Mouse (Mus musculus) G1E (cell line): Measurements from ENCODE around the gene Pik3cg. TPM values are rescaled to one million over a fixed set of nuclear protein-coding genes. Genes with fewer than 3 reads are reported as not detected.

Source experiments
- ATAC-seq: 2 replicates; pipeline ENCODE4 v1.8.0; 2016; ENCODE audit warnings: mild to moderate bottlenecking; ENCODE audit not compliant: insufficient number of reproducible peaks, poor library complexity, low FRiP score, severe bottlenecking; ENCODE audit errors: extremely low read depth
- DNase-seq: peaks from one replicate; pipeline ENCODE4 v3.0.0; 2012; ENCODE audit warnings: low spot score
- H3K27me3 ChIP-seq: 2 replicates; pipeline ENCODE4 v1.6.1; 2012; ENCODE audit warnings: mild to moderate bottlenecking, low read length, inconsistent platforms; ENCODE audit not compliant: insufficient read depth
- H3K36me3 ChIP-seq: replicated peaks from 2 replicates; pipeline ENCODE3; 2012; ENCODE audit warnings: mild to moderate bottlenecking, inconsistent platforms
- H3K4me1 ChIP-seq: 2 replicates; pipeline ENCODE4 v1.6.1; 2012; ENCODE audit warnings: low read depth, low read length, inconsistent platforms, mixed read lengths; ENCODE audit not compliant: insufficient read depth
- H3K4me3 ChIP-seq: 2 replicates; pipeline ENCODE4 v1.5.1; 2012; ENCODE audit warnings: low read depth, mild to moderate bottlenecking, inconsistent platforms, low read length, moderate library complexity, mixed read lengths
- H3K9me3 ChIP-seq: replicated peaks from 2 replicates; pipeline ENCODE4 v1.6.1; 2012; ENCODE audit warnings: inconsistent platforms
- CTCF ChIP-seq: IDR thresholded peaks from 2 replicates; pipeline ENCODE4 v1.5.1; 2012; ENCODE audit warnings: low read depth, low read length, inconsistent platforms, mixed read lengths
- GATA1 ChIP-seq: IDR thresholded peaks from 2 replicates; pipeline ENCODE4 v1.6.1; 2012; ENCODE audit warnings: borderline replicate concordance, low read length, inconsistent platforms, mixed read lengths
- GATA2 ChIP-seq: IDR thresholded peaks from 2 replicates; pipeline ENCODE4 v1.6.1; 2012; ENCODE audit warnings: low read depth, low read length, inconsistent platforms, borderline replicate concordance
- POLR2AphosphoS5 ChIP-seq: IDR thresholded peaks from 2 replicates; pipeline ENCODE4 v1.6.1; 2012; ENCODE audit warnings: low read depth, low read length, inconsistent platforms; ENCODE audit not compliant: insufficient replicate concordance
- TAL1 ChIP-seq: conservative IDR thresholded peaks from 2 replicates; pipeline ENCODE4 v1.6.1; 2012; ENCODE audit warnings: low read depth, low read length, inconsistent platforms, mixed read lengths
- polyA plus RNA-seq: library from polyadenylated mRNA; stranded (reverse); fragments of >175 nt; gene quantifications from 2 replicates; pipeline ENCODE4 v1.2.3, GENCODE M21; 2012
- total RNA-seq, 2 experiments: library from RNA; stranded (forward) in 1 of 2; stranded (reverse) in 1 of 2; fragments of 200-1000 nt in 1 of 2; fragments of >200 nt in 1 of 2; fragmentation: Nextera tagmentation in 1 of 2; gene quantifications; 2 replicates each; pipeline ENCODE4 v1.2.3; 2014 to 2017

Gene Pik3cg
- total and polyA plus RNA-seq, 3 experiments, result 4.0 to 56.2 (median 42.4) TPM

DNA sequence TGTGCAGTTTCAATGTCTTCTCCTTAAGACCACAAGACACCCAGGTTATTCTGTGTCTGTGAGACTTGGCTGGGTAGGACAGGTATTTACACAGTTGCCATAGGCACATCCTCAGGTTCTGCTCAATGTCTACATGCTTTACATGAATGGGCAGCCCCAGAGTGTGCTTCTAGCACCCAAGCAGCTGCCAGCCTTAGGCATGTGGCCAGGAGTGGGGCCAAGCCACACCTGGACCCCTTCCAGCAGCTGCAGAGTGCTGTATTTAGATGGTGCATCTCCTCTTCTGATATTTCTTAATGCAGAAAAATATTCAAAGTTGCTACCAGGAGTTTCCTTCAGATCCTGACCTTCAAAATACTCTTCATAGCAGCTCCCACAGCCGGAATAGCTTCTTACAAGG lies 11.9 kb upstream of the Pik3cg start:
- ATAC-seq (no peak), DNase-seq (no peak)
- Histone ChIP-seq H3K4me3 (no peak overlapping the region), H3K27me3 (peaks cover 26% of the 10 kb centered on the region), H3K9me3 (0 out of 2 replicates have a peak, but pooled peaks cover 2% of the 10 kb centered on the region), H3K4me1 (no peaks in the 10 kb centered on the region; the same call in 1 of the 2 replicates), H3K36me3 (no peaks in the 10 kb centered on the region)
- TF ChIP-seq GATA1, result no peak
- TF ChIP-seq POLR2AphosphoS5, result no peak
- TF ChIP-seq GATA2, result no peak
- TF ChIP-seq TAL1, result no peak
- TF ChIP-seq CTCF, result no peak

DNA sequence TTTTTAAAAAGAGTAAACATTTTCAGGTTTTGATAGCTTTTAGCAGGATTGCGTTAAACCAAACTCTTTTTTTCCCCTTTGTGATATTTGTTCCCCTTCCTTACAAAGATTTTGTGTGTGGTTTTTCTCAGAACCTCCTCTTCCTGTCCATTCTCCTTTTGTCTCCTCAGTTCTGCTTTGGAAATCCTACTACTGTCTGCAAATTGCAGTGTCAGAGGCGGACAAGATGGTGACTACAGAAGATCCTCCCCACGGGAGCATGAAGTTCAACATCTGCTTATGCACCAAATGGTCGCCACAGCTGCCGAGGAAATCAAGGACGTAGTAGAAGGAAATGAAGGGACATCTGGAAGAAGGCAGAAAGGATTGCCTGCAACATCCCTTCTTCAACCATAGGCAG lies 6.7 kb upstream of the Pik3cg start:
- H3K4me3 ChIP-seq, result no peak overlapping the region
- TF ChIP-seq CTCF, result no peak
- no peak for TF ChIP-seq POLR2AphosphoS5
- TF ChIP-seq GATA2, result no peak
- TF ChIP-seq TAL1, result no peak
- TF ChIP-seq GATA1, result no peak
- no peaks in the 10 kb centered on the region for H3K36me3 ChIP-seq
- ATAC-seq (no peak), DNase-seq (no peak)
- peaks cover 2% of the 10 kb centered on the region; the same call in 1 of the 2 replicates for H3K4me1 ChIP-seq
- peaks cover 30% of the 10 kb centered on the region for H3K27me3 ChIP-seq
- 0 out of 2 replicates have a peak, but pooled peaks cover 2% of the 10 kb centered on the region for H3K9me3 ChIP-seq

DNA sequence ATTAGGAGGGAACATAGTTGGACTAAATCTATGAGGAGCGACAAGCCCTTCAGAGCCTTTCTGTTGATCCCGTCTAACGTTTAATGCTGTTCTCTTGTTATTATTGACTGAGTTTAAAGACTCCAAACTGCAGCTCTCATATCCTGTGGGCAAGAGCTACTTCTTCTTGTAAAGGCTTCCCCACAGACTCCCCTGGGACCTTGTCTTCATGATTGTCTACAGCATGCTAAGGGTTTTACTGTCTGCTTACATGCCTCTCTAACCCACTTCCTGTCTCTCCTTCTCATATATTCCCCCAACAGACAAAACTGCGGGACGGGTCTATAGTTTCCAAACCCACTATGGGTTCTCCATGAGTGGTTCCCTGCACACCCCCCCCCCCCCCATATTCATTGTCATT lies 4.2 kb upstream of the Pik3cg start:
- no peak for ATAC-seq
- H3K4me1 ChIP-seq, result peaks cover 14% of the 10 kb centered on the region
- no peak for TF ChIP-seq POLR2AphosphoS5
- TF ChIP-seq GATA2, result no peak
- TF ChIP-seq CTCF, result no peak
- TF ChIP-seq GATA1, result no peak
- no peak for TF ChIP-seq TAL1

DNA sequence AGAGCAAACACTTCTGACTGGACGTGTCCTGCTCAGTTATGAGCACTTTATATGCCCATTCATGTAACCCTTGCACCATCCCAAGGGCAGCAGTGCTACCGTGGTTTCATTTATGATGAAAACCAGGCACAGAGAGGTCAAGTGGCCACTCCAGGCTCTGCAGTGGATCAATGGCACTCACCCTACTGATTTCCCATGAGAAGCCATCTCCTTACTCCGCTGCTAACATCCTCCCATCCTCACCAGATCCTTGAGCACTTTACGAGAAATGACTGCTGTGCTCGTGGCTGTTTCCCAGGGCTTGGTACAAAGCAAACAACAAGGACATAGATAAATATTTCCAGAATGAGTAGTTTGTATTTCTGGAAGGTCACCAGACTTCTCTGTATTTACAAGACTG lies 3.7 kb upstream of the Pik3cg start:
- Histone ChIP-seq H3K36me3 (no peaks in the 10 kb centered on the region), H3K9me3 (0 out of 2 replicates have a peak, but pooled peaks cover 2% of the 10 kb centered on the region), H3K4me3 (no peak overlapping the region), H3K4me1 (peaks cover 14% of the 10 kb centered on the region), H3K27me3 (peaks cover 25% of the 10 kb centered on the region)
- no peak for TF ChIP-seq TAL1
- no peak for TF ChIP-seq POLR2AphosphoS5
- no peak for TF ChIP-seq CTCF
- no peak for TF ChIP-seq GATA1
- TF ChIP-seq GATA2, result no peak
- DNase-seq (no peak), ATAC-seq (no peak)

More for the DNA sequence above, 4.2 kb upstream of the Pik3cg start:
- no peaks in the 10 kb centered on the region for H3K36me3 ChIP-seq
- no peak overlapping the region for H3K4me3 ChIP-seq
- no peak for DNase-seq
- H3K27me3 ChIP-seq, result peaks cover 25% of the 10 kb centered on the region
- H3K9me3 ChIP-seq, result 0 out of 2 replicates have a peak, but pooled peaks cover 2% of the 10 kb centered on the region

DNA sequence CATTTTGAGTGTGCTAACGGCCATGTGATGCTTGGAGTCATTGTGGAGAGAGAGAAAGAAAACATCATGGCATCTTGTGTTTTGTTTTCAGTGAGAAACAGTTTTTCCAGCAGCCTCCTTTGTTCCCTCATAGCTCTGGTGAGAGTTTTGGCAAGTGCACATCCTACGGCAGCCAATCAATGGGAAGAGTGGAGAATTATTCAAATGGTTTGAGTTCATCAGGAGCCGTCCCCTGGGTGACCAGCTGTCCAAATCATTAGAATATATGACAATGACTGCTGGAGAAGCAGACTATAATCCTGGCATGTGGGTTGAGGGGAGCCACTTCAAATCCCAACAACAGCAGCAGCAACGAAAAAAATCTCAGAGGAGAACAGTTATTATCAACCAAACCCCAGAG lies 2.8 kb upstream of the Pik3cg start:
- ATAC-seq, result no peak
- Histone ChIP-seq H3K36me3 (no peaks in the 10 kb centered on the region), H3K4me3 (no peak overlapping the region), H3K4me1 (peaks cover 16% of the 10 kb centered on the region), H3K27me3 (peaks cover 25% of the 10 kb centered on the region), H3K9me3 (no peaks in the 10 kb centered on the region)
- no peak for DNase-seq
- TF ChIP-seq TAL1 (no peak), GATA2 (no peak), GATA1 (no peak), CTCF (no peak), POLR2AphosphoS5 (no peak)

DNA sequence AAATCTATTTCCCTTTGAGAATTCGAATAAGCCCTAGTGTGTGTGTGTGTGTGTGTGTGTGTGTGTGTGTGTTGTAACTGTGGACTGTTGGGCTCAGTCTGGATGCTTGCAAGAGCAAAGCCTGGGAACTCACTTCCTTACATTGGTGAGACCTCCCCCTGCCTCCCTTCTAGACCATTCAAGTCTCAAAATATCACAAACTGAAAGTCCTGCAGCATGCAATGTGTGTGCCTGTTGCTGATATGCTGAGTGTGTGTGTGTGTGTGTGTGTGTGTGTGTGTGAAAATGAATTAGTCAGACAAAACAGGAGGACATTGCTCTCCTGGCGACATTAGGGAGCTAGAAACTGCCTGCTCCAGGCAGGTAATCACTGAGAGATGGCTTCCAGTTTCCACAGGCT lies 492 bp upstream of the Pik3cg start:
- Histone ChIP-seq H3K4me1 (peaks cover 18% of the 10 kb centered on the region), H3K36me3 (peaks cover 20% of the 10 kb centered on the region), H3K27me3 (peaks cover 22% of the 10 kb centered on the region), H3K9me3 (no peaks in the 10 kb centered on the region), H3K4me3 (no peak overlapping the region)
- ATAC-seq (no peak), DNase-seq (no peak)
- TF ChIP-seq GATA2 (no peak), TAL1 (no peak), GATA1 (no peak), CTCF (no peak), POLR2AphosphoS5 (no peak)

DNA sequence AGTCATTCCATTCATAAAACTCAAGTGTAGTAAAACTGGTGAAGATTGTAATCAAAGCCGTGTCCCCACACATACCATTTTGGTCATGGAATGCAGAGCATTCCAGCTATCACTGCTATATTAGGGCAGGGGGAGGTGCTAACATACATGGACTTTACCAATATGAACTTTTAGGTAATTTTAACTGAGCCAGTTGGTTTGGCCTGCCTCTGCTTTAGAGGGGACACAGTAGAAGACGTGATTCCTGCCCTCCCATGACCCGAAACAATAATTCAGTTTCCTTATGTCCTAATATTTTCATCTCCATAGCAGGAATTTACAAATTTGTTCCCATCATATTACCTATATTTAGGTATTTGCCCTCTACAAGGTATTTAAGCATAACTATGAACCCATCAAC lies 1.3 kb downstream of the Pik3cg start:
- no peak for TF ChIP-seq GATA1
- TF ChIP-seq POLR2AphosphoS5, result no peak
- TF ChIP-seq GATA2, result no peak
- TF ChIP-seq TAL1, result no peak
- TF ChIP-seq CTCF, result no peak
- peaks cover 23% of the 10 kb centered on the region for H3K36me3 ChIP-seq
- DNase-seq (no peak), ATAC-seq (no peak)
- H3K27me3 ChIP-seq, result peaks cover 17% of the 10 kb centered on the region
- H3K9me3 ChIP-seq, result no peaks in the 10 kb centered on the region
- H3K4me3 ChIP-seq, result no peak overlapping the region
- H3K4me1 ChIP-seq, result peaks cover 18% of the 10 kb centered on the region
